Mouse (Mus musculus) monocyte, adult 5-6 weeks (primary cell): Measurements from ENCODE around the gene Ap2b1. TPM values are rescaled to one million over a fixed set of nuclear protein-coding genes. Genes with fewer than 3 reads are reported as not detected.

Experiments used
- ATAC-seq: fragments of 153-309, 156-312 bp; replicated peaks from 2 replicates; pipeline ENCODE4 v1.8.0; 2017; ENCODE audit warnings: mild to moderate bottlenecking; ENCODE audit not compliant: low TSS enrichment, insufficient number of reproducible peaks, severe bottlenecking, poor library complexity, low FRiP score
- total RNA-seq: library from RNA; stranded (forward); fragments of 200-1000, 200-491, 200-594 nt; gene quantifications from 3 replicates; pipeline ENCODE4 v1.2.3, GENCODE M21; 2017

Gene Ap2b1
- total RNA-seq, 1 experiment from 2014 or later: 71.4 TPM

GRCm38 (mm10) chr11:83379745-83380341, 81.0 kb downstream of the Ap2b1 start:
- ATAC-seq: no peak

- ATAC-seq: no peak
Measured at GRCm38 (mm10) chr11:83382876-83383531, 84.2 kb downstream of the Ap2b1 start.

GRCm38 (mm10) chr11:83383532-83383887, 84.7 kb downstream of the Ap2b1 start:
- no peak for ATAC-seq

- ATAC-seq: no peak
Measured at GRCm38 (mm10) chr11:83393062-83393461, 94.2 kb downstream of the Ap2b1 start.

- no peak for ATAC-seq
Measured at GRCm38 (mm10) chr11:83394802-83395439, 96.1 kb downstream of the Ap2b1 start.

GRCm38 (mm10) chr11:83397626-83398025, 98.8 kb downstream of the Ap2b1 start:
- no peak for ATAC-seq

GRCm38 (mm10) chr11:83398724-83399123, 99.9 kb downstream of the Ap2b1 start:
- ATAC-seq: no peak

- no peak for ATAC-seq
Measured at GRCm38 (mm10) chr11:83403787-83404186, 105.0 kb downstream of the Ap2b1 start.

- no peak for ATAC-seq
Measured at GRCm38 (mm10) chr11:83406391-83406790, 107.6 kb downstream of the Ap2b1 start.

GRCm38 (mm10) chr11:83408242-83408641, 109.4 kb downstream of the Ap2b1 start:
- ATAC-seq: no peak

GRCm38 (mm10) chr11:83409087-83409754, 110.4 kb downstream of the Ap2b1 start, which contains the start of gene Rasl10b:
TSS of gene Rasl10b (plus strand) at chr11:83409137.
- no peak for ATAC-seq

GRCm38 (mm10) chr11:83409792-83410291, 111.0 kb downstream of the Ap2b1 start:
- ATAC-seq: no peak

- no peak for ATAC-seq
Measured at GRCm38 (mm10) chr11:83410510-83410909, 111.7 kb downstream of the Ap2b1 start.

- ATAC-seq: no peak
Measured at GRCm38 (mm10) chr11:83417080-83417479, 118.3 kb downstream of the Ap2b1 start.

- ATAC-seq: no peak
Measured at GRCm38 (mm10) chr11:83417708-83418107, 118.9 kb downstream of the Ap2b1 start.

- no peak for ATAC-seq
Measured at GRCm38 (mm10) chr11:83418566-83418965, 119.7 kb downstream of the Ap2b1 start.

GRCm38 (mm10) chr11:83420338-83420737, 121.5 kb downstream of the Ap2b1 start:
- no peak for ATAC-seq

- 0 out of 2 replicates have a peak, but pooled peaks have one; percentile 36 for ATAC-seq
Measured at GRCm38 (mm10) chr11:83421305-83421704, 122.5 kb downstream of the Ap2b1 start.

GRCm38 (mm10) chr11:83424681-83425080, 125.9 kb downstream of the Ap2b1 start:
- peak; percentile 64 for ATAC-seq
